Mouse (Mus musculus): ENCODE measurements at regions not wholly inside any gene's neighbourhood (a gene's known extent, or its start where the extent isn't known, plus 50 kb on each side); places are given as distances from the start of the nearest gene placed in this dataset.

GRCm38 (mm10) chr10:49863800-49864199 lies 75.2 kb upstream of the Grik2 start:
- Histone ChIP-seq H3K9ac (ENCODE audit: low read length) (no peak overlapping the region), H3K4me1 (ENCODE audit: control insufficient read depth, insufficient read depth, low read length) (no peaks in the 10 kb centered on the region), H3K4me2 (ENCODE audit: low read depth, severe bottlenecking) (no peak overlapping the region), H3K27ac (replicated peaks; ENCODE audit: low read depth, low read length) (no peak overlapping the region), H3K9me3 (ENCODE audit: control insufficient read depth, low read length) (no peaks in the 10 kb centered on the region), H3K27me3 (ENCODE audit: control insufficient read depth, insufficient read depth, low read length) (no peaks in the 10 kb centered on the region), H3K4me3 (ENCODE audit: low read depth, low read length) (no peak overlapping the region), H3K36me3 (ENCODE audit: control insufficient read depth, insufficient read depth, low read length) (no peaks in the 10 kb centered on the region)
- 79% methylated on average over 3 of the region's 3 CpGs for WGBS
- no peak for ATAC-seq (ENCODE audit: insufficient number of reproducible peaks, low FRiP score, low TSS enrichment, low read depth)
- no peak for DNase-seq (ENCODE audit: low spot score)

GRCm38 (mm10) chr10:49847686-49848085 lies 59.1 kb upstream of the Grik2 start:
- Histone ChIP-seq H3K27me3 (ENCODE audit: control insufficient read depth, insufficient read depth, low read length) (no peaks in the 10 kb centered on the region), H3K4me3 (ENCODE audit: low read depth, low read length) (no peak overlapping the region), H3K9me3 (ENCODE audit: control insufficient read depth, low read length) (no peaks in the 10 kb centered on the region), H3K9ac (ENCODE audit: low read length) (no peak overlapping the region), H3K27ac (replicated peaks; ENCODE audit: low read depth, low read length) (no peak overlapping the region), H3K36me3 (ENCODE audit: control insufficient read depth, insufficient read depth, low read length) (no peaks in the 10 kb centered on the region), H3K4me2 (ENCODE audit: low read depth, severe bottlenecking) (no peak overlapping the region), H3K4me1 (ENCODE audit: control insufficient read depth, insufficient read depth, low read length) (no peaks in the 10 kb centered on the region)
- 80% methylated on average over 2 of the region's 2 CpGs for WGBS
- no peak for DNase-seq (ENCODE audit: low spot score)
- no peak for ATAC-seq (ENCODE audit: insufficient number of reproducible peaks, low FRiP score, low TSS enrichment, low read depth)

GRCm38 (mm10) chr10:49844308-49844707 lies 55.7 kb upstream of the Grik2 start:
- DNase-seq (ENCODE audit: low spot score) (no peak), ATAC-seq (ENCODE audit: insufficient number of reproducible peaks, low FRiP score, low TSS enrichment, low read depth) (no peak)
- Histone ChIP-seq H3K27me3 (ENCODE audit: control insufficient read depth, insufficient read depth, low read length) (no peaks in the 10 kb centered on the region), H3K36me3 (ENCODE audit: control insufficient read depth, insufficient read depth, low read length) (no peaks in the 10 kb centered on the region), H3K4me2 (ENCODE audit: low read depth, severe bottlenecking) (no peak overlapping the region), H3K9me3 (ENCODE audit: control insufficient read depth, low read length) (no peaks in the 10 kb centered on the region), H3K9ac (ENCODE audit: low read length) (no peak overlapping the region), H3K4me1 (ENCODE audit: control insufficient read depth, insufficient read depth, low read length) (no peaks in the 10 kb centered on the region), H3K27ac (replicated peaks; ENCODE audit: low read depth, low read length) (no peak overlapping the region), H3K4me3 (ENCODE audit: low read depth, low read length) (no peak overlapping the region)
- WGBS = 72% methylated on average over 3 of the region's 3 CpGs
